Mouse (Mus musculus) CD4-positive naive resting alpha-beta T cell, adult 76 days (primary cell): ENCODE measurements around the gene Gsta4. TPM values are rescaled to one million over a fixed set of nuclear protein-coding genes. Genes with fewer than 3 reads are reported as not detected.

ENCODE experiments used
- total RNA-seq: library from RNA; stranded (reverse); gene quantifications from one replicate; pipeline ENCODE4 v1.2.4, GENCODE M21; 2023

Gsta4 gene
- 1.8 TPM for total RNA-seq

GRCm38 (mm10) chr9:78182474-78182873, at the start of gene Gsta4:
TSS of gene Gsta4 (plus strand) at chr9:78182774.

GRCm38 (mm10) chr9:78230461-78230860, 47.9 kb downstream of the Gsta4 start, which contains the start of gene Gsta1:
TSS of gene Gsta1 (plus strand) at chr9:78230656.

GRCm38 (mm10) chr9:78256914-78257313, 74.3 kb downstream of the Gsta4 start, which contains the start of gene Gm3776:
TSS of gene Gm3776 (plus strand) at chr9:78257129.

Other genes starting within 250 kb of the Gsta4 start
- gene Gcm1, start 130.8 kb upstream of the Gsta4 start, total RNA-seq = not detected
- 44.5 TPM for gene Fbxo9, start 73.7 kb upstream of the Gsta4 start, total RNA-seq
- gene Ick, start 73.6 kb upstream of the Gsta4 start, total RNA-seq = 7.7 TPM
- not detected for gene Gsta1, start 47.9 kb downstream of the Gsta4 start, total RNA-seq
- not detected for gene Gm3776, start 74.4 kb downstream of the Gsta4 start, total RNA-seq
- not detected for gene Gm10639, start 107.1 kb downstream of the Gsta4 start, total RNA-seq
- gene Omt2a, start 132.0 kb downstream of the Gsta4 start, total RNA-seq = not detected
- not detected for gene Omt2b, start 144.8 kb downstream of the Gsta4 start, total RNA-seq
- gene Gsta2, start 173.0 kb downstream of the Gsta4 start, total RNA-seq = not detected
- not detected for gene Dppa5a, start 185.4 kb downstream of the Gsta4 start, total RNA-seq
- not detected for gene Ooep, start 196.0 kb downstream of the Gsta4 start, total RNA-seq
- gene Ddx43, start 213.0 kb downstream of the Gsta4 start, total RNA-seq = 1.5 TPM